Mouse (Mus musculus) ovary, adult 10 weeks (tissue): ENCODE results near the gene Mtln. TPM values are rescaled to one million over a fixed set of nuclear protein-coding genes. Genes with fewer than 3 reads are reported as not detected.

Experiments used
- polyA plus RNA-seq: library from polyadenylated mRNA; stranded (reverse); fragments of 350-450 nt; fragmentation: Illumina TruSeq; extraction: RNeasy Lipid Tissue Mini Kit (QIAGEN cat#74804); gene quantifications from one replicate; pipeline ENCODE4 v1.2.3, GENCODE M21; 2014

Gene Mtln
- polyA plus RNA-seq, result 48.2 TPM

DNA sequence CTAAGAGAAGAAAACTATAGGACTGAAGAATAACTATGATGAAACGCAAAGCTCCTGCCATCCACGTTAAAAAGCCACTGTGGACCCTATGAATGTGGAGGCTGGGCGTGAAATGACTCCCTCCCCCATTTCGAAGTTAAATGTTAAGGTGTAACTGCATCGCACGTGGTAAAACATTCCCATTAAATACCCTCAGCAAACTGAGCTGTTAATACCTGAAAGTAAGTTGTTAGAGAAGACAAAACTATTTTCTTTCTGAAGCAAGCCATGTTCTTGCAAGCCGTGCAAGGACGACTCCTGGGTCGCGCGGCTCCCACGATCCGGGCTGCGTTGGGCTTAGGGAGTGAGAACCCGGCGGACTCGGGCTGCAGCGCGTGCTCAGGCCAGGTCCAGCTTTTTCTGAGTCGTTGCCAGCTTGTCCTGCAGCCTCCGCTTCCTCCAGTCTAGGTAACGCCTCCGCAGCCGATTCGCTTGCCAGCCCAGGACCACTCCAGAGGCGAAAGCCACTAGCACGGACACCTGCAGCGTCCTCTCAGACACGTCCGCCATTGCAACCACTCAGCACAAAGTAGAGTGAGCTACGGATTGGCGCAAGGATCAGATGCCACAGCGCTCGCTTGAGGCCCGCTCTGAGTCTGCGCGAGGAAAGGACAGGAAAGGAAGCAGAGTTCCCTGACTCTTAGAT is at the start of gene Mtln:
TSS of gene Mtln (minus strand) at position 570 of the 685 bp plus-strand sequence.

DNA sequence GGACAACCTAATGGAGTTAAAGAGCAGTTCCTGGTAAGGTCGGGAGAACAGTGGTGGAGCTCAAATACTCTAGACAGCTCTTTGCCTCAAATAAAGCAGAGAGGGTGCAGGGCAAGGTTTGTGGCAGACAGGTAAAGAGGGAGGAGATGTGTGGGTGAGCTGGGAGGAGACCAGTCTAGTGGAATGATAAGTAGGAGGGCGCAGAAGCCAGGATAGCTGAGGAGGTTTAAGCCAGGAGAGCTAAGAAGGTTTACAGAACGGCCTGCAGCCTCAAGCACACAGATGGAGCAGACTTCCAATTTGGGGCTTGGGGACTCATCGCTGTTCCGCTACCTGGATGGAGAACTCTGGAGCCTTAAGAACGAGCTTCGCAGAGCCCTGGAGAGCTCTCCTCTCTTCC is 46.3 kb upstream of the Mtln start, which contains the start of gene Acoxl:
TSS of gene Acoxl (plus strand) at position 301 of the 400 bp plus-strand sequence.

DNA sequence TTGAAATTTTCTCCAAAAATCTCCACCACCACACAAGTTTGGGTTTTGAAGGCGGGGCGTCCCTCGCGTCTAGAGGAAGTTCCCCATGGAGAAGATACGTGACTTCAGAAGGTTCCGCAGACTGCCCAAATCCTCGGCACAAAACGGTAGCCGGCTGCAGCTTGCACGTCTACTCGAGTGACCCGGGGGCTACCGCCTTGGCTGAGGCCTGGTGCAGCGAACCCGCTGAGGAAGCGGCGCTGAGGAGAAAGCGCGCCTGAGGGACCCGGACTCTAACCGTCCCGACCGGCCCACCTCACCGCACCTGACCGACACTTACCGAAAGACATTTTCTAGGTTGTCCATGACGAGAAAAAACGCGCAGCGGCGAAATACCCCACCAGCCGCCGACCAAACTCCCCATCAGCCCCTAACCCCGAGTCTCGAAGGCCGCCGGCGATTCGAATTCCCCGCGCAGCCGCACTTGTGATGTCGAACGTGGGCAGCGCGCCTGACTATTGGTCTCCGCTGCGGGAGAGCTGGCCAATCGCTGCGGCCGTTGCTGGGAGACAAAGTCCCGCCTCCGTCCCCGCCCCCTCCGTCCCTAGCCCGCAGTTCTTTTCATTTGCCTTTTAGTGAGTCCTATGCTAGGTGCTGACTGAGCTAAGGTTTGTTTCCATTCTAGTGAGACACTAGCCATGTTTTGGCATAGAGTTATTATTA is 39.3 kb upstream of the Mtln start, which contains the start of gene Bub1:
TSS of gene Bub1 (minus strand) at position 465 of the 702 bp plus-strand sequence.

GRCm38 (mm10) chr2:127788440-127789116 is 3.7 kb downstream of the Mtln start, which contains the start of gene Nphp1:
Nphp1 (minus strand) TSS chr2:127788897.

Other genes with a start within 250 kb of the Mtln start
- gene Zfp661, start 205.4 kb downstream of the Mtln start, polyA plus RNA-seq, result 6.9 TPM
- 17.5 TPM for gene Mrps5, start 205.3 kb downstream of the Mtln start, polyA plus RNA-seq
- 17.5 TPM for gene Mal, start 135.8 kb downstream of the Mtln start, polyA plus RNA-seq
- gene Mall, start 62.6 kb downstream of the Mtln start, polyA plus RNA-seq, result 0.97 TPM
- 14.5 TPM for gene Nphp1, start 3.6 kb downstream of the Mtln start, polyA plus RNA-seq
- 86.8 TPM for gene Bub1, start 39.4 kb upstream of the Mtln start, polyA plus RNA-seq
- 0.40 TPM for gene Acoxl, start 46.4 kb upstream of the Mtln start, polyA plus RNA-seq